16 mouse cellular contexts compared by ENCODE assay signal in genomic region chr9:102594667-102595393, GRCm38 (mm10). TPM values are rescaled to one million over a fixed set of nuclear protein-coding genes. Genes with fewer than 3 reads are reported as not detected.
A peak's percentile ranks its signal among the peaks of the same experiment; 100 is the strongest.
DNase-seq lines count a peak whose midpoint lies in the region; ATAC-seq and TF ChIP-seq lines count a peak whose summit lies in the region.
"Had no signal": no experiment of that assay in that cellular context is flagged by ENCODE, and none has a peak within 500 bp of the region (broad histone marks: within the 10 kb centered on the region; RNA-seq: fewer than 3 reads in every experiment).

No protein-coding gene starts in this region.

- no peak overlapping the region for H3K4me3 ChIP-seq in heart, embryonic 10.5 days
- no peak overlapping the region for H3K4me3 ChIP-seq in heart, adult 2 months
- H3K4me3 ChIP-seq in midbrain, embryonic 10.5 days, result no peak overlapping the region
- no peak overlapping the region for H3K4me3 ChIP-seq in midbrain, embryonic 15.5 days
- no peak overlapping the region for H3K4me3 ChIP-seq in hindbrain, embryonic 12.5 days
- no peak overlapping the region for H3K4me3 ChIP-seq in kidney, postnatal 0 days (replicated peaks; ENCODE audit: low read depth, low read length)
- no peak overlapping the region for H3K4me3 ChIP-seq in lung, adult 2 months (replicated peaks; ENCODE audit: extremely low read depth, low read depth, low read length)

- no peak for TF ChIP-seq CTCF in heart, adult 2 months (IDR thresholded peaks at IDR 0.05)
- TF ChIP-seq CTCF in kidney, postnatal 0 days (IDR thresholded peaks at IDR 0.05; ENCODE audit: low read depth), result no peak
- no peak for TF ChIP-seq CTCF in lung, adult 2 months (IDR thresholded peaks at IDR 0.05; ENCODE audit: insufficient read depth, low read length)

- no peak overlapping the region for H3K4me2 ChIP-seq in midbrain, embryonic 15.5 days
- no peak overlapping the region for H3K4me2 ChIP-seq in hindbrain, embryonic 12.5 days (replicated peaks)
- H3K4me2 ChIP-seq in kidney, postnatal 0 days (ENCODE audit: low read length), result no peak overlapping the region
- H3K4me2 ChIP-seq: lung, embryonic 14.5 days had no signal

- DNase-seq in heart, embryonic 10.5 days (ENCODE audit: low spot score), result peak; percentile 60
- DNase-seq in heart, adult 2 months, result no peak
- no peak for DNase-seq in midbrain, embryonic 10.5 days (ENCODE audit: low spot score)
- DNase-seq in kidney, postnatal 0 days (ENCODE audit: low spot score), result peak; percentile 39
- DNase-seq in layer of hippocampus, adult 9-10 months (ENCODE audit: low spot score), result no peak
- no peak for DNase-seq in lung, adult 2 months
- DNase-seq: adrenal gland, postnatal 14 days; cerebellum, postnatal 14 days; liver; lung, embryonic 14.5 days; right cerebral cortex, postnatal 4 days; thymus, postnatal 25 days had no signal

- H3K4me1 ChIP-seq in heart, embryonic 10.5 days, result 0 out of 2 replicates have a peak, but pooled peaks cover 2% of the 10 kb centered on the region
- no peaks in the 10 kb centered on the region for H3K4me1 ChIP-seq in heart, adult 2 months (ENCODE audit: control insufficient read depth, insufficient read depth, low read length)
- H3K4me1 ChIP-seq in midbrain, embryonic 10.5 days, result peaks cover 18% of the 10 kb centered on the region
- H3K4me1 ChIP-seq in midbrain, embryonic 15.5 days, result no peaks in the 10 kb centered on the region
- H3K4me1 ChIP-seq in hindbrain, embryonic 12.5 days, result peaks cover 6% of the 10 kb centered on the region
- H3K4me1 ChIP-seq in kidney, postnatal 0 days (replicated peaks; ENCODE audit: insufficient read depth, low read length), result peaks cover 6% of the 10 kb centered on the region; the same call in 1 of the 2 replicates
- no peaks in the 10 kb centered on the region for H3K4me1 ChIP-seq in lung, adult 2 months (ENCODE audit: control insufficient read depth, insufficient read depth, low read length)

- H3K9ac ChIP-seq in heart, adult 2 months (ENCODE audit: low read depth, low read length), result no peak overlapping the region
- no peak overlapping the region for H3K9ac ChIP-seq in midbrain, embryonic 15.5 days
- no peak overlapping the region for H3K9ac ChIP-seq in hindbrain, embryonic 12.5 days
- no peak overlapping the region for H3K9ac ChIP-seq in kidney, postnatal 0 days (ENCODE audit: low read depth, low read length)
- H3K9ac ChIP-seq: lung, embryonic 14.5 days had no signal

- intact Hi-C loops in heart, adult 2 months (cut with DNase I), result no loop called here

- 74% methylated on average over 6 of the region's 6 CpGs for WGBS in heart, embryonic 10.5 days
- 82% methylated on average over 6 of the region's 6 CpGs for WGBS in heart, adult 2 months
- 47% methylated on average over 6 of the region's 6 CpGs for WGBS in midbrain, embryonic 10.5 days
- WGBS in midbrain, embryonic 15.5 days, result 41% methylated on average over 6 of the region's 6 CpGs
- 53% methylated on average over 6 of the region's 6 CpGs for WGBS in hindbrain, embryonic 12.5 days
- 40% methylated on average over 6 of the region's 6 CpGs for WGBS in kidney, postnatal 0 days
- WGBS in lung, adult 2 months, result 72% methylated on average over 6 of the region's 6 CpGs

- H3K27me3 ChIP-seq in heart, embryonic 10.5 days (ENCODE audit: insufficient read depth, poor library complexity, severe bottlenecking), result no peaks in the 10 kb centered on the region
- no peaks in the 10 kb centered on the region for H3K27me3 ChIP-seq in heart, adult 2 months (ENCODE audit: control insufficient read depth, insufficient read depth, low read length)
- H3K27me3 ChIP-seq in midbrain, embryonic 10.5 days (ENCODE audit: low read depth, poor library complexity, severe bottlenecking), result no peaks in the 10 kb centered on the region
- no peaks in the 10 kb centered on the region for H3K27me3 ChIP-seq in midbrain, embryonic 15.5 days (replicated peaks)
- H3K27me3 ChIP-seq in hindbrain, embryonic 12.5 days, result no peaks in the 10 kb centered on the region
- H3K27me3 ChIP-seq in kidney, postnatal 0 days (ENCODE audit: insufficient read depth, low read length), result no peaks in the 10 kb centered on the region

- TF ChIP-seq POLR2A in heart, adult 2 months (IDR thresholded peaks at IDR 0.05; ENCODE audit: insufficient read depth, low read depth, low read length), result no peak
- no peak for TF ChIP-seq POLR2A in lung, adult 2 months (IDR thresholded peaks at IDR 0.05; ENCODE audit: borderline replicate concordance, extremely low read depth, low read depth, low read length)

- TF ChIP-seq EP300 in heart, adult 2 months (IDR thresholded peaks at IDR 0.05; ENCODE audit: insufficient read depth, low read depth, low read length), result no peak

- H3K27ac ChIP-seq in heart, embryonic 10.5 days, result no peak overlapping the region
- H3K27ac ChIP-seq in heart, adult 2 months, result no peak overlapping the region
- H3K27ac ChIP-seq in midbrain, embryonic 10.5 days (replicated peaks), result peak overlapping the region; percentile 43; the same call in 1 of the 2 replicates
- H3K27ac ChIP-seq in midbrain, embryonic 15.5 days, result no peak overlapping the region
- H3K27ac ChIP-seq in hindbrain, embryonic 12.5 days, result peak overlapping the region; percentile 25; the same call in 1 of the 2 replicates
- H3K27ac ChIP-seq in kidney, postnatal 0 days, result no peak overlapping the region

- no peak for ATAC-seq in midbrain, embryonic 15.5 days (replicated peaks)
- peak; percentile 38 for ATAC-seq in hindbrain, embryonic 12.5 days (ENCODE audit: low FRiP score)
- ATAC-seq in kidney, postnatal 0 days (replicated peaks; ENCODE audit: low FRiP score, low read depth), result peak; percentile 59
- ATAC-seq: CD4-positive, CD25-positive, alpha-beta regulatory T cell, adult 4 months; intestine, embryonic 16.5 days had no signal

- H3K79me2 ChIP-seq in heart, adult 2 months (replicated peaks; ENCODE audit: control insufficient read depth, insufficient read depth, low read length), result no peaks in the 10 kb centered on the region

- peaks cover 22% of the 10 kb centered on the region for H3K36me3 ChIP-seq in heart, embryonic 10.5 days
- no peaks in the 10 kb centered on the region; the same call in 1 of the 2 replicates for H3K36me3 ChIP-seq in heart, adult 2 months (ENCODE audit: control insufficient read depth, insufficient read depth, low read length)
- H3K36me3 ChIP-seq in midbrain, embryonic 10.5 days, result peaks cover 60% of the 10 kb centered on the region
- peaks cover 4% of the 10 kb centered on the region; the same call in 1 of the 2 replicates for H3K36me3 ChIP-seq in midbrain, embryonic 15.5 days (replicated peaks)
- H3K36me3 ChIP-seq in hindbrain, embryonic 12.5 days, result peaks cover 18% of the 10 kb centered on the region
- H3K36me3 ChIP-seq in kidney, postnatal 0 days (ENCODE audit: insufficient read depth, low read length), result peaks cover 24% of the 10 kb centered on the region; the same call in 1 of the 2 replicates

- H3K9me3 ChIP-seq in heart, embryonic 10.5 days, result no peaks in the 10 kb centered on the region
- H3K9me3 ChIP-seq in midbrain, embryonic 10.5 days (replicated peaks), result no peaks in the 10 kb centered on the region
- H3K9me3 ChIP-seq in midbrain, embryonic 15.5 days, result no peaks in the 10 kb centered on the region
- H3K9me3 ChIP-seq in hindbrain, embryonic 12.5 days (replicated peaks), result no peaks in the 10 kb centered on the region
- no peaks in the 10 kb centered on the region for H3K9me3 ChIP-seq in kidney, postnatal 0 days (replicated peaks; ENCODE audit: low read length)

RNA-seq across cellular contexts. Expression of gene Anapc13, which starts 31.3 kb away (rescaled TPM):
- polyA plus RNA-seq in heart, embryonic 10.5 days (2016; fragmentation: Nextera tagmentation; extraction: Ambion mirVana), result 183 and 186 TPM in 2 replicates
- 100 to 1,000 TPM; 344 to 384 TPM for total RNA-seq in heart, adult 2 months (2021)
- polyA plus RNA-seq in heart, adult 2 months (2012; rRNA removed), result 128 and 135 TPM in 2 replicates
- polyA plus RNA-seq in midbrain, embryonic 10.5 days (2016; fragmentation: Nextera tagmentation; extraction: Ambion mirVana), result 172 and 188 TPM in 2 replicates
- 135 and 137 TPM in 2 replicates for polyA plus RNA-seq in midbrain, embryonic 15.5 days (2015; fragmentation: Nextera tagmentation; extraction: Ambion mirVana)
- 171 and 172 TPM in 2 replicates for polyA plus RNA-seq in hindbrain, embryonic 12.5 days (2016; fragmentation: Nextera tagmentation; extraction: Ambion mirVana)
- polyA plus RNA-seq in kidney, postnatal 0 days (2015; fragmentation: Nextera tagmentation; extraction: Ambion mirVana), result 213 and 222 TPM in 2 replicates
- polyA plus RNA-seq in lung, adult 2 months (2012; rRNA removed), result 52.0 and 65.4 TPM in 2 replicates

RNA-seq across cellular contexts. Expression of gene Cep63, which starts 31.5 kb away (rescaled TPM):
- polyA plus RNA-seq in heart, embryonic 10.5 days (2016; fragmentation: Nextera tagmentation; extraction: Ambion mirVana), result 51.9 and 53.4 TPM in 2 replicates
- total RNA-seq in heart, adult 2 months (2021), result 10 to 100 TPM; 49.4 to 57.5 TPM
- polyA plus RNA-seq in heart, adult 2 months (2012; rRNA removed), result 7.3 and 9.9 TPM in 2 replicates
- 54.1 and 65.9 TPM in 2 replicates for polyA plus RNA-seq in midbrain, embryonic 10.5 days (2016; fragmentation: Nextera tagmentation; extraction: Ambion mirVana)
- polyA plus RNA-seq in midbrain, embryonic 15.5 days (2015; fragmentation: Nextera tagmentation; extraction: Ambion mirVana), result 38.9 and 42.2 TPM in 2 replicates
- 53.3 and 56.9 TPM in 2 replicates for polyA plus RNA-seq in hindbrain, embryonic 12.5 days (2016; fragmentation: Nextera tagmentation; extraction: Ambion mirVana)
- 52.1 and 53.4 TPM in 2 replicates for polyA plus RNA-seq in kidney, postnatal 0 days (2015; fragmentation: Nextera tagmentation; extraction: Ambion mirVana)
- 3.1 and 5.2 TPM in 2 replicates for polyA plus RNA-seq in lung, adult 2 months (2012; rRNA removed)

Comparison
In these comparisons a context has a peak if more than half of its experiments do, and no peak if none do; other contexts are left out.
1. DNase-seq: peak in heart, embryonic 10.5 days (single experiment) and kidney, postnatal 0 days (single experiment); none in heart, adult 2 months (0 of 2), midbrain, embryonic 10.5 days (single experiment), layer of hippocampus, adult 9-10 months (single experiment) and lung, adult 2 months (single experiment).
2. H3K27ac ChIP-seq: peak in midbrain, embryonic 10.5 days (single experiment) and hindbrain, embryonic 12.5 days (single experiment); none in heart, embryonic 10.5 days (single experiment), heart, adult 2 months (single experiment), midbrain, embryonic 15.5 days (single experiment) and kidney, postnatal 0 days (single experiment).